Mouse (Mus musculus) intestine, embryonic 15.5 days (tissue): ENCODE measurements at regions not wholly inside any gene's neighbourhood (a gene's known extent, or its start where the extent isn't known, plus 50 kb on each side); places are given as distances from the start of the nearest gene placed in this dataset.

ENCODE experiments used
- ATAC-seq: fragments of 200-750 bp; cut with Nextera tagmentation; 2 replicates; pipeline ENCODE4 v1.8.0; 2017; ENCODE audit warnings: moderate TSS enrichment, moderate library complexity
- H3K27ac ChIP-seq: fragments of 300-500 bp; sonication (generic); 2 replicates; pipeline ENCODE4 v1.5.1; 2015; ENCODE audit warnings: mild to moderate bottlenecking, inconsistent platforms
- H3K27me3 ChIP-seq: fragments of 300-500 bp; sonication (generic); replicated peaks from 2 replicates; pipeline ENCODE4 v1.6.1; 2015; ENCODE audit warnings: inconsistent platforms
- H3K36me3 ChIP-seq: fragments of 300-500 bp; sonication (generic); 2 replicates; pipeline ENCODE4 v1.6.1; 2015; ENCODE audit warnings: inconsistent platforms
- H3K4me1 ChIP-seq: fragments of 300-500 bp; sonication (generic); replicated peaks from 2 replicates; pipeline ENCODE4 v1.6.1; 2015; ENCODE audit warnings: inconsistent platforms
- H3K4me2 ChIP-seq: fragments of 300-500 bp; sonication (generic); replicated peaks from 2 replicates; pipeline ENCODE4 v1.6.1; 2015; ENCODE audit warnings: mild to moderate bottlenecking, inconsistent platforms
- H3K4me3 ChIP-seq: fragments of 300-500 bp; sonication (generic); replicated peaks from 2 replicates; pipeline ENCODE4 v1.5.1; 2015; ENCODE audit warnings: inconsistent platforms
- H3K9ac ChIP-seq: fragments of 300-500 bp; sonication (generic); 2 replicates; pipeline ENCODE4 v1.6.1; 2015; ENCODE audit warnings: inconsistent platforms
- H3K9me3 ChIP-seq: fragments of 300-500 bp; sonication (generic); 2 replicates; pipeline ENCODE4 v1.6.1; 2016; ENCODE audit warnings: inconsistent platforms
- WGBS: fragments of 180-500 bp; shearing (Covaris S2); methylation state at CpG from one replicate; pipeline ENCODE4 v1.1.7; 2015; 5-methylcytosine and 5-hydroxymethylcytosine counted together

DNA sequence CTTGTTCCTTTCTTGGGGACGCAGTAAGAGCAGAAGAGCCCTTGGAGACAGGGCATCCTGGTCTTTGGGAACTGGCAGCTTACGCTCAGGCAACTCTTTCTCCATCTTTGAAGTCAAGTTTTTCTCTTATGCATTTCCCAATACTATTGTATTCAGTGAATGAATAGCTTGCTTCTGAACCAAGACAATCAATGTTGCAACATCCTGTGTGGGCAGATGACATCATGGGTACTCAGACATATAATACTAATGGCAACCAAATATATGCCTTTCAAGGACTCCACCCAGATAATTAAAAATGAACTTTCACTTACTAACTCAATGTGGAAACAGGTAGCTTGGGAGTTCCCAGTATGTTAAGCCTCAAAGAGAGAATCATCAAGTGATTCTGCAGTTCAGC, 104.6 kb downstream of the Ngf start:
- no peak overlapping the region for H3K4me3 ChIP-seq
- no peak overlapping the region for H3K4me2 ChIP-seq
- WGBS: 90% methylated on average over 2 of the region's 2 CpGs
- no peak overlapping the region for H3K27ac ChIP-seq
- no peaks in the 10 kb centered on the region for H3K9me3 ChIP-seq
- H3K36me3 ChIP-seq: no peaks in the 10 kb centered on the region
- H3K9ac ChIP-seq: no peak overlapping the region
- H3K27me3 ChIP-seq: no peaks in the 10 kb centered on the region
- ATAC-seq: no peak
- H3K4me1 ChIP-seq: no peaks in the 10 kb centered on the region

DNA sequence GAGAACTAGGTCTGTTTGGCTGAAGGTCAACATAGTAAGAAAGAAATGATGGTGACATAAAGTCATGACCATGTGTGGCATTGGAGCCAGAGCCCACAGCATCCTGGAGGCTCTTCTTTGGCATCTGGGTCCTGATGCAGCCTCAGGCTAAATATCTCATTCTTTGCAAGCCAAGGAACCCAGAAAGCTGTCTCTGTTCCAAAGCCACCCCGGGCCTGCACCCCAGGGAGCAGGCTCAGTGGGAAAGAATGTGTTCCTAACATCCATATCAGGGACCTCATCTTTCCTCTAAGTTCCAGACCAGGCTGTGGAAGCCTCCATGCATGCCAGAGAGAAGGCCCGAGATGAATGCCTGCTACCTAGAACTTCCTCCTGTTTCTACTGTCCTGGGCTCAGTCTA, 107.2 kb downstream of the Ngf start:
- ATAC-seq: no peak
- no peaks in the 10 kb centered on the region for H3K36me3 ChIP-seq
- no peak overlapping the region for H3K27ac ChIP-seq
- H3K9me3 ChIP-seq: no peaks in the 10 kb centered on the region
- H3K4me2 ChIP-seq: no peak overlapping the region
- H3K4me3 ChIP-seq: no peak overlapping the region
- H3K4me1 ChIP-seq: no peaks in the 10 kb centered on the region
- 79% methylated on average over 2 of the region's 2 CpGs for WGBS
- H3K27me3 ChIP-seq: no peaks in the 10 kb centered on the region
- H3K9ac ChIP-seq: no peak overlapping the region

DNA sequence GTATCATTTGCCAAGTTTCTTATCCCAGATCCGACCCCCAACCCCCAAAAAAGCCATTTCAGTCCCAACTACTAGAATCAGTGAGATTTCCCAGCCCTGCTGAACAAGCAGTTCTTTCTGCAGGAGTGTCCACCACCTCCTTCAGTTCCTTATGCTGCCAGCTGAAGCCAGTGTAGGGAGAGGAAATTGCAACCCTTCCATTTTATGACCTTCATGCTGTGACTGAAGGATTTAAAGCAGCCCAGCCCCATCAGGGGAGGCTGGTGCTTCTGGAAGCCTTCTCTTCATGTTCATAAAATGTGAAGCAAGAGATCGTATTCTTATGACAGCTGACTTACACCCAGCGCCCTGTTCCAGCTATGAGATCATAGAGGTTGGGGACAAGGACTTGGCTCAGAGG, 112.1 kb downstream of the Ngf start:
- ATAC-seq: no peak
- Histone ChIP-seq H3K27ac (no peak overlapping the region), H3K4me2 (no peak overlapping the region), H3K27me3 (no peaks in the 10 kb centered on the region), H3K4me3 (no peak overlapping the region), H3K9ac (no peak overlapping the region), H3K9me3 (no peaks in the 10 kb centered on the region), H3K4me1 (no peaks in the 10 kb centered on the region), H3K36me3 (no peaks in the 10 kb centered on the region)
- 61% methylated on average over 3 of the region's 3 CpGs for WGBS

- 77% methylated on average over 2 of the region's 2 CpGs for WGBS
Measured at GRCm38 (mm10) chr3:102585136-102585535, 115.4 kb downstream of the Ngf start.

GRCm38 (mm10) chr3:102586221-102586620, 116.5 kb downstream of the Ngf start:
- Histone ChIP-seq H3K4me3 (no peak overlapping the region), H3K36me3 (no peaks in the 10 kb centered on the region), H3K4me2 (no peak overlapping the region), H3K27me3 (no peaks in the 10 kb centered on the region), H3K9me3 (no peaks in the 10 kb centered on the region), H3K27ac (no peak overlapping the region), H3K9ac (no peak overlapping the region), H3K4me1 (no peaks in the 10 kb centered on the region)
- WGBS: 42% methylated on average over 5 of the region's 5 CpGs
- no peak for ATAC-seq

More at GRCm38 (mm10) chr3:102585136-102585535, 115.4 kb downstream of the Ngf start:
- H3K36me3 ChIP-seq: no peaks in the 10 kb centered on the region
- no peak overlapping the region for H3K4me2 ChIP-seq
- H3K4me1 ChIP-seq: no peaks in the 10 kb centered on the region
- no peak overlapping the region for H3K27ac ChIP-seq
- H3K9me3 ChIP-seq: no peaks in the 10 kb centered on the region
- no peak overlapping the region for H3K4me3 ChIP-seq
- H3K9ac ChIP-seq: no peak overlapping the region
- no peak for ATAC-seq
- no peaks in the 10 kb centered on the region for H3K27me3 ChIP-seq

DNA sequence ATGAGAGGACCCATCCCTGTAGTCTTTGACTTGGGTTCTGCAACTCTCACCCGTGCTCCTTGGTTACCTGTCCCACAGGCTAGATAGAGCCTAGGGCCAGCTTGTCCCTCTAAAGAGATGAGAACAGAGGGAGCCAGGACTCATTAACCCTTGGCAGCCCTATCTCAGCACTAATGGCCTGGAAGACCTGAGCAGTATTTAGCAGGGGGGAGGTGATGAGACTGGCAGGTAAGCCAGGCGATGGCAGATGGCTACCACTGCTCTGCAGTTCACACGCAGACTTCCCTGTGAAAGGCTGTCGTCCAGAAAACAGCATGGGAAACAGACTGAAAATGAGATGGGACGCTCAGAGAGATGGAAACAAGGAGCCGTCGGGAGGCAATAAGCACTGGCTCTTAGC, 122.3 kb downstream of the Ngf start:
- H3K4me2 ChIP-seq: no peak overlapping the region
- no peak overlapping the region for H3K4me3 ChIP-seq
- ATAC-seq: no peak
- WGBS: 69% methylated on average over 7 of the region's 7 CpGs
- no peaks in the 10 kb centered on the region for H3K36me3 ChIP-seq
- H3K27ac ChIP-seq: no peak overlapping the region
- H3K4me1 ChIP-seq: no peaks in the 10 kb centered on the region
- H3K9ac ChIP-seq: no peak overlapping the region
- H3K9me3 ChIP-seq: no peaks in the 10 kb centered on the region
- H3K27me3 ChIP-seq: no peaks in the 10 kb centered on the region

- no peak for ATAC-seq
- WGBS: 83% methylated on average over 4 of the region's 4 CpGs
- Histone ChIP-seq H3K4me3 (no peak overlapping the region), H3K9me3 (no peaks in the 10 kb centered on the region), H3K27me3 (no peaks in the 10 kb centered on the region), H3K9ac (no peak overlapping the region), H3K36me3 (no peaks in the 10 kb centered on the region), H3K27ac (no peak overlapping the region), H3K4me1 (no peaks in the 10 kb centered on the region), H3K4me2 (no peak overlapping the region)
Measured at GRCm38 (mm10) chr3:102596944-102597551, 127.3 kb downstream of the Ngf start.

- no peaks in the 10 kb centered on the region for H3K4me1 ChIP-seq
- H3K9ac ChIP-seq: no peak overlapping the region
- no peak overlapping the region for H3K27ac ChIP-seq
- H3K27me3 ChIP-seq: no peaks in the 10 kb centered on the region
- 67% methylated on average over 7 of the region's 7 CpGs for WGBS
- H3K4me2 ChIP-seq: no peak overlapping the region
- H3K4me3 ChIP-seq: no peak overlapping the region
- no peaks in the 10 kb centered on the region for H3K36me3 ChIP-seq
- ATAC-seq: no peak
- no peaks in the 10 kb centered on the region for H3K9me3 ChIP-seq
Measured at GRCm38 (mm10) chr3:102599061-102599460, 129.3 kb downstream of the Ngf start.

- no peaks in the 10 kb centered on the region for H3K9me3 ChIP-seq
- no peak overlapping the region for H3K9ac ChIP-seq
- H3K4me2 ChIP-seq: no peak overlapping the region
- H3K4me3 ChIP-seq: no peak overlapping the region
- H3K36me3 ChIP-seq: no peaks in the 10 kb centered on the region
- no peaks in the 10 kb centered on the region for H3K4me1 ChIP-seq
- H3K27me3 ChIP-seq: no peaks in the 10 kb centered on the region
- H3K27ac ChIP-seq: no peak overlapping the region
- no peak for ATAC-seq
- 93% methylated on average over 13 of the region's 13 CpGs for WGBS
Measured at GRCm38 (mm10) chr3:102602766-102603165, 131.6 kb upstream of the Tspan2 start.

DNA sequence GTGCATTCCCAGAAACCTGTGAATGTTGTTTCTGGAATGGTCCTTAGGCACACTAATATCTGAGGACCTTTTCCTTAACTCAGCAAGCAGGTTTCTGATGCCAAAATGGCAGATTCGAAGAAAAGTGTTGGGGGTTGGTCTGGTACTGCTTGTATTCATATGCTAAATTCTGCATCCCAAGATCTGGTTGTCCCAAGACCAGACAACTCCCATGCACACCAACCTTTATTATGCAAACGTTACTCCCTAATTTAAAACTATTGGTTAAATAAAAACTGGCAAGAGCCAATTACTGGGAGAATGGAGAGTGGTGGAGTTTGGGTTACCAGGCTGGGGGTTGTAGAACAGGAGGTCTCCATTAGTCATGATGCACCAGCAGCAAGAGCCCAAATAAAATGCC, 129.0 kb upstream of the Tspan2 start:
- Histone ChIP-seq H3K9ac (no peak overlapping the region), H3K36me3 (no peaks in the 10 kb centered on the region), H3K9me3 (no peaks in the 10 kb centered on the region), H3K4me3 (no peak overlapping the region), H3K4me1 (no peaks in the 10 kb centered on the region), H3K4me2 (no peak overlapping the region), H3K27me3 (no peaks in the 10 kb centered on the region), H3K27ac (no peak overlapping the region)
- ATAC-seq: no peak
- 88% methylated on average over 2 of the region's 2 CpGs for WGBS

DNA sequence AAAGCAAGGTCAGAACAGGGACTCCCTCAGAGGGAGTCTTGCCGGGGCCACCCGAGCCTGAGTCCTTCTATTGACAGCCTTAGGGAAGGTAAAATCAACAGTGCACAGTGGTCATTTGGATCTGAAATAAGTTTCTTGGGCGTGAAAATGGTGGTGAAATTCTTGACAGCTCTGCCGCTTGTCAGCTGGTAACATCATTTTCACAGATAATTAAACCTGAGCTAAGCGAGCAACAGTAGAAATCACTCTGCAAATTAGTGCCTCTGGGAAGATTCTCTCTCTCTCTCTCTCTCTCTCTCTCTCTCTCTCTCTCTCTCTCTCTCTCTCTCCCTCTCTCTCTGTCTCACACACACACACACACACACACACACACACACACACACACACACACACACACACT, 123.4 kb upstream of the Tspan2 start:
- ATAC-seq: no peak
- H3K4me2 ChIP-seq: no peak overlapping the region
- H3K27ac ChIP-seq: no peak overlapping the region
- no peaks in the 10 kb centered on the region for H3K9me3 ChIP-seq
- H3K36me3 ChIP-seq: no peaks in the 10 kb centered on the region
- H3K4me3 ChIP-seq: no peak overlapping the region
- H3K9ac ChIP-seq: no peak overlapping the region
- no peaks in the 10 kb centered on the region for H3K27me3 ChIP-seq
- no peaks in the 10 kb centered on the region for H3K4me1 ChIP-seq
- 67% methylated on average over 5 of the region's 5 CpGs for WGBS

DNA sequence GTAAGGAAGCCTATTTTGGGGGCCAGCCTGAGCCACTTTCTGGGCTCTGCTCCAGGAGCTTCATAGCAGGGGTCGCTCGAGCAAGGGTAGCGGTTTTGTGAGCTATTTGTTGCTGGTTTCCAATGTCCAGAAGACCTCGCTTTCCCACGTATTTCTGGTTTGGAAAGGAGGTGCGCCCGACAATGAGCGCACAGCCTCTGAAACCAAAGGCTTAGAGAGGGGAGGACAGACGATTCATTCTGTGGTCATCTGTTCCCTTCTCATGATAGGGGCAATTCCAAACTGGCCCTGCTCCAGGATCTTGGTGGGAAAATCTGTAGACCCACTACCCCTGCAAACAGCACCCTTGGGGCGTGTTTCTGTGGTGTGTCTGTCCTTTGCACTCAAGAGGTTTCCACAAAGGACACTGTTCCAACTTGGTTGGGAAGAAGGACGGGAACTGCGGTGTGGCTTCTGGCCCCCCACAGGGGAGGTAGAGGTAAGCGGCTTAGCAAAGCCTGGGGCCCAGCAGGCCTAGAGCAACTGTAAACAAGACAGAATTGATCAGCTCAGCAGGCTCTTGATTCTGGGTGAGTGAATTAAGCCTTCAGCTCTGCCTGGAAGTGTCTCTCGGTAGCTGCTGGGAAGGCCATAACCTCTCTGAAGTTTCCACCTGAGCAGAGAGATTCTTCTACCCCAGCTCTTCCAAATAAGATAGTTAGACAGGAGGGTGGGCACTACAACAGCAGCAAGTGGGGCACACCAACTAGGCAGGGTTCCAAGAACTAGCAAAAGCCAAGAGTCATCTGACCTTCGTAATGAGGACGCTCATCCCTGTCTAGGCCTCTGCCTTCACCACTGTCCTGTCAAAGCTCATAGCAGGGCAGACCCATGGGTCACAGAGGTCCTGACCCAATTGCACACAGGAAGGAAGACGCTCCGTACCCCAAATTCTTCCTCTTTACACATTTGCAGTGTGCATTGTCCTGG, 122.6 kb upstream of the Tspan2 start:
- Histone ChIP-seq H3K4me3 (no peak overlapping the region), H3K9me3 (no peaks in the 10 kb centered on the region), H3K27me3 (no peaks in the 10 kb centered on the region), H3K27ac (no peak overlapping the region), H3K9ac (no peak overlapping the region), H3K36me3 (no peaks in the 10 kb centered on the region), H3K4me1 (no peaks in the 10 kb centered on the region), H3K4me2 (no peak overlapping the region)
- 53% methylated on average over 18 of the region's 18 CpGs for WGBS
- no peak for ATAC-seq
